Mouse (Mus musculus) gastrocnemius, postnatal 10 days (tissue): ENCODE data around the gene Plek. TPM values are rescaled to one million over a fixed set of nuclear protein-coding genes. Genes with fewer than 3 reads are reported as not detected.

ENCODE experiments used
- DNase-seq: peaks from one replicate; pipeline ENCODE4 v3.0.0; 2021; ENCODE audit warnings: mixed read lengths
- total RNA-seq, 2 experiments: library from RNA; stranded (reverse); gene quantifications; 2 replicates each; pipeline ENCODE4 v1.2.3; 2021

The Plek gene
- total RNA-seq, 2 experiments from 2014 or later = 1.9 to 3.2 TPM

GRCm38 (mm10) chr11:17000353-17001334, 51.5 kb downstream of the Plek start:
- DNase-seq = no peak

- DNase-seq = no peak
Measured at GRCm38 (mm10) chr11:16999933-17000332, 52.2 kb downstream of the Plek start.

GRCm38 (mm10) chr11:16999387-16999786, 52.8 kb downstream of the Plek start:
- no peak for DNase-seq

GRCm38 (mm10) chr11:16997465-16997864, 54.7 kb downstream of the Plek start:
- no peak for DNase-seq

GRCm38 (mm10) chr11:16996818-16997217, 55.4 kb downstream of the Plek start:
- DNase-seq = no peak

GRCm38 (mm10) chr11:16992880-16993279, 59.3 kb downstream of the Plek start:
- no peak for DNase-seq

GRCm38 (mm10) chr11:16989885-16990284, 62.3 kb downstream of the Plek start:
- no peak for DNase-seq

- DNase-seq = no peak
Measured at GRCm38 (mm10) chr11:16987745-16988328, 64.3 kb downstream of the Plek start.

GRCm38 (mm10) chr11:16986550-16987187, 65.5 kb downstream of the Plek start:
- DNase-seq = no peak

GRCm38 (mm10) chr11:16978161-16978707, 73.9 kb downstream of the Plek start:
- no peak for DNase-seq

GRCm38 (mm10) chr11:16977611-16978010, 74.6 kb downstream of the Plek start:
- DNase-seq = no peak

- DNase-seq = no peak
Measured at GRCm38 (mm10) chr11:16976937-16977336, 75.2 kb downstream of the Plek start.

GRCm38 (mm10) chr11:16973086-16973485, 79.1 kb downstream of the Plek start:
- no peak for DNase-seq

- no peak for DNase-seq
Measured at GRCm38 (mm10) chr11:16972027-16972426, 80.2 kb downstream of the Plek start.

- DNase-seq = no peak
Measured at GRCm38 (mm10) chr11:16969650-16970049, 82.5 kb downstream of the Plek start.

GRCm38 (mm10) chr11:16967806-16968205, 84.4 kb downstream of the Plek start:
- no peak for DNase-seq

- DNase-seq = no peak
Measured at GRCm38 (mm10) chr11:16958520-16958919, 93.7 kb downstream of the Plek start.

- no peak for DNase-seq
Measured at GRCm38 (mm10) chr11:16957030-16957429, 95.2 kb downstream of the Plek start.

GRCm38 (mm10) chr11:16956115-16956862, 95.9 kb downstream of the Plek start:
- no peak for DNase-seq

GRCm38 (mm10) chr11:16951761-16952010, 100.5 kb downstream of the Plek start:
- DNase-seq = no peak

- DNase-seq = peak; percentile 88
Measured at GRCm38 (mm10) chr11:16950976-16951760, 101.0 kb downstream of the Plek start, which contains the start of gene Fbxo48. Fbxo48 (plus strand) TSS chr11:16951375.
